Mouse (Mus musculus) liver, postnatal 0 days (tissue): ENCODE results near the gene Hist1h2an. TPM values are rescaled to one million over a fixed set of nuclear protein-coding genes. Genes with fewer than 3 reads are reported as not detected.
"Not testable (repeated sequence)": the region's sequence is repeated elsewhere in the genome, so short reads cannot be mapped to it uniquely, and the experiment has no call there.

ENCODE experiments used
- ATAC-seq: fragments of 200-750 bp; cut with Nextera tagmentation; 2 replicates; pipeline ENCODE4 v1.8.0; 2017; ENCODE audit warnings: mild to moderate bottlenecking, moderate library complexity
- DNase-seq: peaks from one replicate; pipeline ENCODE4 v3.0.0-alpha.2; 2016
- H3K27ac ChIP-seq: fragments of 300-500 bp; sonication (generic); 2 replicates; pipeline ENCODE4 v1.5.1; 2014; ENCODE audit warnings: antibody characterized with exemption, moderate library complexity, mild to moderate bottlenecking, low read depth
- H3K27me3 ChIP-seq: fragments of 300-500 bp; sonication (generic); 2 replicates; pipeline ENCODE4 v1.6.1; 2014; ENCODE audit warnings: low read length, control low read depth, mixed read lengths; ENCODE audit not compliant: insufficient read depth
- H3K36me3 ChIP-seq: fragments of 300-500 bp; sonication (generic); replicated peaks from 2 replicates; pipeline ENCODE4 v1.6.1; 2014; ENCODE audit warnings: mild to moderate bottlenecking, control low read depth, low read length, moderate library complexity, mixed read lengths; ENCODE audit not compliant: insufficient read depth
- H3K4me1 ChIP-seq: fragments of 300-500 bp; sonication (generic); 2 replicates; pipeline ENCODE4 v1.6.1; 2014; ENCODE audit warnings: antibody characterized with exemption, mild to moderate bottlenecking, control low read depth; ENCODE audit not compliant: insufficient read depth
- H3K4me2 ChIP-seq: fragments of 300-500 bp; sonication (generic); 2 replicates; pipeline ENCODE4 v1.6.1; 2014; ENCODE audit warnings: low read depth, mild to moderate bottlenecking, low read length, moderate library complexity, mixed read lengths
- H3K4me3 ChIP-seq: fragments of 300-500 bp; sonication (generic); 2 replicates; pipeline ENCODE4 v1.5.1; 2014; ENCODE audit warnings: low read depth, low read length
- H3K9ac ChIP-seq: fragments of 300-500 bp; sonication (generic); replicated peaks from 2 replicates; pipeline ENCODE4 v1.6.1; 2014; ENCODE audit warnings: mild to moderate bottlenecking, moderate library complexity
- H3K9me3 ChIP-seq: fragments of 300-500 bp; sonication (generic); 2 replicates; pipeline ENCODE4 v1.6.1; 2016; ENCODE audit warnings: mild to moderate bottlenecking, control low read depth, low read length, mixed read lengths
- CTCF ChIP-seq: sonication (generic); IDR thresholded peaks from 2 replicates; pipeline ENCODE4 v1.5.1; 2016; ENCODE audit warnings: antibody characterized with exemption, low read depth
- EP300 ChIP-seq: IDR thresholded peaks from 2 replicates; pipeline ENCODE4 v1.6.1; 2016; ENCODE audit warnings: antibody characterized with exemption, low read depth, mild to moderate bottlenecking
- WGBS: fragments of 180-500 bp; shearing (Covaris S2); extraction: QIAGEN DNeasy Blood & Tissue Kit; methylation state at CpG from one replicate; pipeline ENCODE4 v1.1.7; 2014; ENCODE audit not compliant: insufficient replicate concordance; 5-methylcytosine and 5-hydroxymethylcytosine counted together
- polyA plus RNA-seq: library from polyadenylated mRNA; unstranded; fragments of >200 nt; fragmentation: Nextera tagmentation; extraction: Ambion mirVana; gene quantifications from 2 replicates; pipeline ENCODE4 v1.2.1, GENCODE M21; 2015

Hist1h2an gene
- polyA plus RNA-seq, 1 experiment from 2014 or later = 11.4 TPM

DNA sequence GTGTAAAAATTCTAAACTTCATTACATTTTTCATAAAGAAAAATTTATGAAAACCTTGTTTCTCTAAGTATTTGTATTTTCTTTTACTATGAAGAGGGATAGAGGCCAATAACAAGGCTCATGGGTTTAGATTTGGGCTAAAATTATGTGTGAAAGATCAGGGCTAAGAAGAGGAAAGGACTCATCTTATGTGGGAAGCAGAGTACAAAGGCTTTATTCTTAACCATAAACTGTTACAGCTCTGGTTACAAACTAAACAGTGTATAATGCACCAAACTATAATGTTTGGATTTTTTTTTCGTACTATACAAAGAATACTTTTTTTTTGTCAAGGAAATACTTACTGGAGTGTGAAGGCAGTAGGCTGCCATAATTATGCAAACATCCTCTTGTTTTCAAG is 31.3 kb downstream of the Hist1h2an start:
- peak overlapping the region; percentile 70 for H3K4me2 ChIP-seq
- ATAC-seq (no peak), DNase-seq (no peak)
- 78% methylated on average over 1 of the region's 1 CpGs for WGBS
- H3K36me3 ChIP-seq = no peaks in the 10 kb centered on the region
- H3K4me3 ChIP-seq = peak overlapping the region; percentile 46
- H3K4me1 ChIP-seq = peaks cover 10% of the 10 kb centered on the region
- H3K9ac ChIP-seq = no peak overlapping the region
- no peak for TF ChIP-seq EP300
- no peak for TF ChIP-seq CTCF
- H3K27me3 ChIP-seq = no peaks in the 10 kb centered on the region
- no peaks in the 10 kb centered on the region for H3K9me3 ChIP-seq
- peak overlapping the region; percentile 83 for H3K27ac ChIP-seq

DNA sequence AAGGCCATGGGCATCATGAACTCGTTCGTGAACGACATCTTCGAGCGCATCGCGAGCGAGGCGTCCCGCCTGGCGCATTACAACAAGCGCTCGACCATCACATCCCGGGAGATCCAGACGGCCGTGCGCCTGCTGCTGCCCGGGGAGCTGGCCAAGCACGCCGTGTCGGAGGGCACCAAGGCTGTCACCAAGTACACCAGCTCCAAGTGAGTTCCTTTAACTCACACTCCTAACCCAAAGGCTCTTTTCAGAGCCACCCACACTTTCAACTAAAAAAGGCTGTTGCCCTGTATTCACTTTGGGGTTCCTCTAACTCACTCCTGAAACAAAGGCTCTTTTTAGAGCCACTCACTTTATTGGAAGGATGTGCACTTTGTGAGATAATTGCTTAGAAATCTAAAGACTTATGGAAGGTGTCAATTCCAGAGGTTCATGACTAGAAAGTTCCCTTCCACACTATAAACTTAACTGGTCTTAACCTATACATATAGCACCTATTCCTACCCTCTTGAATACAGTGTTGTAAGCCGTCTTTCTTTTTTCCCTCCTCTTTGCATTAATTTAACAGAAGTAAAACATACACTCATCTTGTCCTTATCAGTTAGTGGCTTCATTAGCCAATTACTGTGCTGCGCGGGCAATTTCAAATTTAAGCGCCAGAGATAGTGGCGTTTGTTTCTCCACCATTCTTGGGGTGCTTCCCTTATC is 32.6 kb downstream of the Hist1h2an start:
- peak; percentile 75; the same call in 1 of the 2 replicates for TF ChIP-seq EP300
- DNase-seq = peak; percentile 76
- H3K36me3 ChIP-seq, H3K27me3 ChIP-seq, H3K9me3 ChIP-seq: not testable (repeated sequence)
- peak; percentile 1; the same call in 1 of the 2 replicates for ATAC-seq
- under 1% methylated on average over 15 of the region's 26 CpGs for WGBS
- peak overlapping the region; percentile 60 for H3K9ac ChIP-seq
- peak overlapping the region; percentile 98 for H3K27ac ChIP-seq
- peaks cover 13% of the 10 kb centered on the region for H3K4me1 ChIP-seq
- peak overlapping the region; percentile 70 for H3K4me2 ChIP-seq
- peak overlapping the region; percentile 46 for H3K4me3 ChIP-seq

DNA sequence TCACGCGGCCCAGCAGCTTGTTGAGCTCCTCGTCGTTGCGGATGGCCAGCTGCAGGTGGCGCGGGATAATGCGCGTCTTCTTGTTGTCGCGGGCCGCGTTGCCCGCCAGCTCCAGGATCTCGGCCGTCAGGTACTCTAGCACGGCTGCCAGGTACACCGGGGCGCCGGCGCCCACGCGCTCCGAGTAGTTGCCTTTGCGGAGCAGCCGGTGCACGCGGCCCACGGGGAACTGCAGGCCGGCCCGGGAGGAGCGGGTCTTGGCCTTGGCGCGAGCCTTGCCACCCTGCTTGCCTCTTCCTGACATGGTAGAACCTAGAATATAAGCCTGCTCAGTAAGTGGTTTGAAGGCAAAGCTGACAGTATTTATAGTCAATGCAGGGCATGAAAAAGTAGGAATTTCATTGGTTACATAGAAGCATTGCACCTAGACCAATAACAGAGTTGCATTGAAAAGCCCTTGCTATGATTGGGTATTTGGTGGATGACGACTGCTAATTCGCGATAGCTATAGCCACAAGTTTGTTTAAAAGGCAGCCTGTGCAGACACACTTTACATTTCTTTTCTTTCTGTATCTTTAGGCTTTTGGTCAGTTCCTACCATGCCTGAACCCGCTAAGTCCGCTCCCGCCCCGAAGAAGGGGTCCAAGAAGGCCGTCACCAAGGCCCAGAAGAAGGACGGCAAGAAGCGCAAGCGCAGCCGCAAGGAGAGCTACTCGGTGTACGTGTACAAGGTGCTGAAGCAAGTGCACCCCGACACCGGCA is 33.3 kb downstream of the Hist1h2an start, which contains the start of the genes Hist1h2ak and Hist1h2bn:
Gene Hist1h2ak (minus strand): TSS at position 304 of the 762 bp plus-strand sequence.
Gene Hist1h2bn (plus strand): TSS at position 600 of the 762 bp plus-strand sequence.
- TF ChIP-seq EP300 (peak; percentile 82), CTCF (peak; percentile 41)
- H3K36me3 ChIP-seq, H3K9me3 ChIP-seq, H3K27me3 ChIP-seq: not testable (repeated sequence)
- peak within 1 kb of the TSS; percentile 70 for H3K4me2 ChIP-seq
- peak; percentile 80 for DNase-seq
- peak within 1 kb of the TSS; percentile 98 for H3K27ac ChIP-seq
- peak within 1 kb of the TSS; percentile 46 for H3K4me3 ChIP-seq
- H3K4me1 ChIP-seq = peaks cover 15% of the 10 kb centered on the region
- WGBS = under 1% methylated on average over 42 of the region's 50 CpGs
- peak within 1 kb of the TSS; percentile 78 for H3K9ac ChIP-seq
- ATAC-seq = peak; percentile 89

DNA sequence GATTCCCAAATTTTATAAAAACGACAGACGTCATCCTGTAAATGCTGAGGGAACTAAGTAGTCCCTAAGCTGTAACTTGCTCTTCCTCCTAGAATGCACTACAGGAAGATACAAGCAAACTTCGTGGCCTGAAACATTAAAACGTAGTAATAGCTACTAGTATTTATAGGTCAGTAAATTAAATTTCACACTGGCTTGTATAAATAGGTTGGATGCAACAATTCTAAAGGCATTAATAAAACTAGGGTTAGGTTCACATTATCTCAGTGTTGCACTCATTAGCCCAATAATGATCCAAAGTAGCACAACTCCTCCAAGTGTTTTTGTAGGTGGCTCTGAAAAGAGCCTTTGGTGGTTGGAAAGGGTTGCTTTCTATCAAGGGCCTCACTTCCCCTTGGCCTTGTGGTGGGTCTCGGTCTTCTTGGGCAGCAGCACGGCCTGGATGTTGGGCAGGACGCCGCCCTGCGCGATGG is 33.9 kb downstream of the Hist1h2an start:
- 3% methylated on average over 10 of the region's 10 CpGs for WGBS
- H3K9me3 ChIP-seq = no peaks in the 10 kb centered on the region
- no peaks in the 10 kb centered on the region for H3K36me3 ChIP-seq
- peak overlapping the region; percentile 98 for H3K27ac ChIP-seq
- peak overlapping the region; percentile 46 for H3K4me3 ChIP-seq
- TF ChIP-seq CTCF (no peak), EP300 (no peak)
- ATAC-seq (no peak), DNase-seq (no peak)
- peak overlapping the region; percentile 67 for H3K4me2 ChIP-seq
- H3K27me3 ChIP-seq = no peaks in the 10 kb centered on the region
- peaks cover 15% of the 10 kb centered on the region for H3K4me1 ChIP-seq
- H3K9ac ChIP-seq = peak overlapping the region; percentile 78

DNA sequence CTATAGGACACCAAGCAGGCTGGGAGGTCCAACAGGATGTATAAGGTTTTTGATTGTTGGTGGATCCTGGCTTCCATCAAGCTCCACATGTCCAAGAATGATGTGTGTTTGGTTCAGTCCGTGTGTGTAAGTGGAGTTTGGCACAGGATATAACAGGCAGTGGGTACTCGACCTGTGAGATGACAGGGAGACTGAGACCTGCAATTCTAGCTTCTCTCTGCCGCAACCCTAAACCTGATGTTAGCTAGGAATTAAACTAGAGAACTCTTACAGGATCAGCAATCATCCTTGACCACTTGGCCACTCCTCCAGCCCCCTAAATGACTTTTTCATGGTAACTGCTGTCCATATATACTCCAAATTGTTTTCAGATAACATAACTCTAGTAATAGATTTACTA is 34.7 kb downstream of the Hist1h2an start:
- Histone ChIP-seq H3K27me3 (no peaks in the 10 kb centered on the region), H3K4me3 (peak overlapping the region; percentile 46), H3K27ac (peak overlapping the region; percentile 98), H3K9me3 (no peaks in the 10 kb centered on the region), H3K4me2 (peak overlapping the region; percentile 67), H3K36me3 (peaks cover 3% of the 10 kb centered on the region; the same call in 1 of the 2 replicates), H3K4me1 (peaks cover 17% of the 10 kb centered on the region), H3K9ac (peak overlapping the region; percentile 78)
- no peak for ATAC-seq
- TF ChIP-seq CTCF = no peak
- TF ChIP-seq EP300 = no peak
- peak; percentile 34 for DNase-seq
- WGBS = 43% methylated on average over 3 of the region's 3 CpGs

DNA sequence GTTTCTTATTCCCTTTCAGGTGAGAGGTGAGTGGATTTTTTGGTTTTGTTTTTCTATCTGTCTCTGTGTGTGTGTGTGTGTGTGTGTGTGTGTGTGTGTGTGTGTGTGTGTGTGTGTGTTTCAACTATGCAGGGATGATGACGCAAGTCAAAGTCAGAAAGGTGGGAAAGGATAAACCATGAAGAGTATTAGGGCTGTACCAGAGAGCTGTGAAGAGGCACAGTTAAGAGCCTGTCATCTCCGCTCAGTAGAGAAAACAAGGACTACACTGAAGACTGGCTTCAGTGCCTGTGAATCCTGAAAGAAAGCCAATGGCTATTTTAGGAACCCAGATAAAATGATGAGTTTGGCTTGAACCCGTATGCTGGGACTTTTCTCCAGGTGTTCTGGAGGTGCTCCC is 35.2 kb downstream of the Hist1h2an start:
- peak overlapping the region; percentile 67 for H3K4me2 ChIP-seq
- H3K36me3 ChIP-seq = peaks cover 6% of the 10 kb centered on the region; the same call in 1 of the 2 replicates
- H3K9ac ChIP-seq = peak overlapping the region; percentile 78
- no peaks in the 10 kb centered on the region for H3K27me3 ChIP-seq
- no peak for DNase-seq
- H3K4me3 ChIP-seq = peak overlapping the region; percentile 46
- no peak for ATAC-seq
- no peak for TF ChIP-seq CTCF
- TF ChIP-seq EP300 = no peak
- H3K4me1 ChIP-seq = peaks cover 19% of the 10 kb centered on the region
- 50% methylated on average over 3 of the region's 3 CpGs for WGBS
- H3K9me3 ChIP-seq = no peaks in the 10 kb centered on the region
- peak overlapping the region; percentile 98 for H3K27ac ChIP-seq
